Mouse (Mus musculus): ENCODE measurements around the gene Med24.

Gene Med24

DNA sequence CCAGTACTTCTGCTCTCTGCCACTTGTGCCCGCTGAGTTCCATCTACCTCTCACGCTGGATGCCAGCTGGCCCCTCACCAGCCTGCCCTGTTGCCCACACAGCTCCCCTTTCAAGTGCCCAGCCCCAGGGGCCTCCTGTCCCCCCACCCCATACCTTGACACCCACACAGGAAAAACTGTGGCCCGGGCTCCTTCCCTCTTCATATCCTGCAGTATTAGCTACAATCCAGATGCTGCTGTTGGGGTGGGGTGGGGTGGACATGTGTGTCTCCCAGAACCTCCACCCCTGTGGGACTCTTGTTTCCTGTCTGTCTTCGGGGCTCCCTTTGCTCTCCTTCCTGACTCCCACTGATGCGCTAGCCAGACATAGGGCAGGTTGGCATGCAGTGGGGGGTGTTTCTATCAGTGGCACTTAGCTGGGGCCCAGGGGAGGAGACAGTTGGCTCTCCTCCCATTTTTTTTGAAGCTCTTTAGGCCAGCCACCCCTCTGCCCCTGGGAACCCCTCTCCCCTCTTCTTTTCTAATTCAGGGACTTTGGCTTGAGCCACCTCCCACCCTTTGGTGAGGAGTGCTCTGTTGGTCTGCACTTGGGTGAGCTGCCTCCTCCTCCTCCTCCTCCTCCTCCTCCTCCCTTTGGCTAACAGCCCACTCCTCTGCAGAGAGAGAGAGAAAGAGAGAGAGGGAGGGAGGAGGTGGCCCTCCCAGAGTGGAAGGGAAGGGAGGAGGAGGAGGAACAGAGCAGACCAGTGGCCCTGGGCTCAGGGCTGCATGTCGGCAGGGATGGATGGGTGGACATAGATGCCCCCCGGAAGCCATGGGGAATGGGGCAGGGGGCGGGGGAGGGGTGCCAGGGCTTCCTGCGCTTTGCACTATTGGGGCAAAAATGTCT, 36.4 kb upstream of the Med24 start:
- peak; percentile 66 for DNase-seq

DNA sequence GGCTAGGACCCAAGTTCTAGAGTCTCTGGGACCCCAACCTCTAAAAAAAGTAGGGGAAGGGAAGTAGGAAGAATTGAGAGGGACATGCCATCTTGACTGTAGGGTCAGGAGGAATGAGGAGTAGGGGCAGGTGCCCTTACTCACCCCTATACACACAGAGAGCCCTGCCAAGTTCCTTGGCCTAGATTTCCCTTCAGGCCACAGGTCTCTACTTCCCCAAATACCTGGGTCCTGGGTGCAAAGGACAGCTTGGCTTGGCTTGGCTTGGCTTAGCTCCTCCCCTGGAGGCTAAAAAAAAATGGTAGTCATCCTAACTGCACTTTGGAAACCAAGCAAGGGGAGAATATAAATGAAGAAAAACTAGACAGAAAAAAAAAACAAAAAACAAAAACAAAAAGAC, 35.5 kb upstream of the Med24 start:
- no peak for DNase-seq

DNA sequence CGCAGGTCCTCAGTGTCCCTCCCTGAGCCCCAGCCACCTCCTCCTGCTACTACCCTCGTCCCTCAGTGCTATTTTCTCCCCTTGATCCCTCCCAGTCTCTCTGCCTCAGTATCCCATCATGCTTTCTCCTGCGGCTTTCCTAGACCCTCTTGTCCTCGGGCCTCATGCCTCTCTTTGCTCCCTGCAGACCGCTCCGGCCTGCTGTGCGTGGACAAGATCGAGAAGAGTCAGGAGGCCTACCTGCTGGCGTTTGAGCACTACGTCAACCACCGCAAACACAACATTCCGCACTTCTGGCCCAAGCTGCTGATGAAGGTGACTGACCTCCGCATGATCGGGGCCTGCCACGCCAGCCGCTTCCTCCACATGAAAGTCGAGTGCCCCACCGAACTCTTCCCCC, 34.9 kb upstream of the Med24 start:
- no peak for DNase-seq

DNA sequence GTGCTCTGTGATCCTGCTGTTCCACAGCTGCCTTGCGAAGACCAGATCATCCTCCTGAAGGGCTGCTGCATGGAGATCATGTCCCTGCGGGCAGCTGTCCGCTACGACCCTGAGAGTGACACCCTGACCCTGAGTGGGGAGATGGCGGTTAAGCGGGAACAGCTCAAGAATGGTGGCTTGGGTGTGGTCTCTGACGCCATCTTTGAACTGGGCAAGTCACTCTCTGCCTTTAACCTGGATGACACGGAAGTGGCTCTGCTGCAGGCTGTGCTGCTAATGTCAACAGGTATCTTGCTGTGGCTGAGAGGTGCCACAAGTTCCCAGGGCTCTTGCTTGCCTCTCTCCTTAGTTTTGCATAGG, 34.2 kb upstream of the Med24 start:
- DNase-seq, result no peak

DNA sequence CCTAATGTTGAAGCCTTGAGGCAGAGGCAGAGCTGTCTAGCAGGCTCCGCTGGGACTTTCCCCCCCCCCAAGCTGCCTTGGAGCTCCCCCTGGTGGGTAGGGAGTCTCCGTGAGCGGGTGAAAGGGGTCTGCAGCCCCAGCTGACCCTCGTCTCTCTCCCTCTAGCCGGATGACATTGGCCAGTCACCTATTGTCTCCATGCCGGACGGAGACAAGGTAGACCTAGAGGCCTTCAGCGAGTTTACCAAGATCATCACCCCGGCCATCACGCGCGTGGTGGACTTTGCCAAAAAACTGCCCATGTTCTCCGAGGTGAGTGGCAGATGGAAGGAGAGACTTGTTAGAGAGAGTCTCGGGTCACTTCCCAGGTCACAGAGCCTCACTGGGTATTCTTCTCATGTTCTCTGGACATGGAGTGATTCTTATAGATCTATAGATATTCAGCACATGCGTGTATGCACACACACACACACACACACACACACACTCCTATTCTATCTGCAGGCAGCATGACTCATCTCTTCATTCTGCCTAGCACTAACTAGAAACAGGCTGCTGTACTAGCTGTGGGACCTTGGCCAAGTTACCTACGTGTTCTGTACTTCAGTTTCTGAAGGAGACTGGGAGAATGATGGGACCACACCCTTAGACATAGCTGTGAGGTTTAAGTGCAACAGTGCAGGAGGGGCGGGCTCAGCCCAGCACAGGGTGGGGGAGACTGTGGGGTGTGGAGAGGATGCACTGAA, 33.7 kb upstream of the Med24 start:
- DNase-seq, result no peak

DNA sequence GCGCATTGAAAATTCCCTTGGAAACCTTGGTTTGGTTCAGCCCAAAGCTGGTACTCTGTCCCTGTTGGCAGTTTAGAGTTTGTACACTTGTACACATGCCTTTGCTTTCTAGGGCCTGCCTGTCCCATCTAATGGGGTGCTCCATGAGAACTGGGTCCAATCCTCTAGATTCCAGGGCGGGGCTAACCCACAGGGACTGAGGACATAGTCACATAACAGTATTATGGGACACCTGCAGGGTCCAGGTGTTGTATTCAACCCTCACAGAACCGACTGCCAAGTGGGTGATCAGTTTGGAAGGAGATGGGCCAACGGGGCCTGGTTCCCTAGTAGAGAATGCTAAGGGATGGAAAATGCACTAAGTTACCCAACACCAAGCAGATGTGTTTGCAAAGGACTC, 32.7 kb upstream of the Med24 start:
- DNase-seq, result no peak

DNA sequence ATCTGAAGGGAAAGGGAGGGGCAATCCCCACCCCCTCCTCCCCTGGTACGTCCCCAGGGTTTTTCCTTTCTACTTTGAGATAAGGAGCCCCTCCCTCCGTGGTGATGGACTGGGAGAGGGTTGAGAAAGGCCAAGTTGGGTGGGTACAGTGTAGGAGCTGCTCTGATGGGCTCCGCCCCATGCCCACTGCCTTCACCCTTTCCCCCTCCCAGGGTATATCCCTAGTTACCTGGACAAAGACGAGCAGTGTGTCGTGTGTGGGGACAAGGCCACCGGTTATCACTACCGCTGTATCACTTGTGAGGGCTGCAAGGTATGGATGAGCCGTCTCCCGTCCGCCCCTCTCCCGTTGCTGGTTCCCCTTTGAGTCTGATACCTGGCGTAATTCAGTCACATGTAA, 27.5 kb upstream of the Med24 start:
- DNase-seq, result peak; percentile 60

DNA sequence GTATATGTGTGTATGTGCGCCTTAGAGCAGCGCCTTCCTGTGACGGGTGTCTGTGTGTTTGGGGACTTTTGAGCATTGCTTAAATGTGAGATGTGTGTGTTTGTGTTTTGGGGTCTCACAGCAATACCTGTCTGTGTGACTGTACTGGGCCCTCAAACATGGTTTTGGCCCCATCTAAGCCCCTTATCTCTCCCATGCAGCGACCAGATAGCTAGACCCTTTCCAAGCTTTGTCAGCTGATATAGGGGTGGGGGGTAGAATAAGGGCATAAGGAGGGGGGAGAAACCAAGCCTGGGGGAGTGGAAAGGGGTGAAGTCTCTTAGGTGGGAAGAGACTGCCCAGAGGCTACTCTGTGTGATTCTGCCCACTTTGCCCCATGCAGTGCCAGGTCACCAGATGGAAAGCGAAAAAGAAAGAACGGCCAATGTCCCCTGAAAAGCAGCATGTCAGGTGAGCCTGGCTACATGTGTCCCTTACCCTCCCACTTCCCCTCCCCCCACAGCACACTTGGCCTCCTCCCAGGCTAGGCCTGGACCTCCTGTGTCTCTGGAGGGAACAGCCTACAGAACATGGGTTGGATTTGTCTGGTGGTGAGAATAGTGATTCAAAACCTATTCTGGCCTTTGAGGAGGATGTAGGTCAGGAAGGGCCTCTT, 26.6 kb upstream of the Med24 start:
- peak; percentile 72 for DNase-seq

DNA sequence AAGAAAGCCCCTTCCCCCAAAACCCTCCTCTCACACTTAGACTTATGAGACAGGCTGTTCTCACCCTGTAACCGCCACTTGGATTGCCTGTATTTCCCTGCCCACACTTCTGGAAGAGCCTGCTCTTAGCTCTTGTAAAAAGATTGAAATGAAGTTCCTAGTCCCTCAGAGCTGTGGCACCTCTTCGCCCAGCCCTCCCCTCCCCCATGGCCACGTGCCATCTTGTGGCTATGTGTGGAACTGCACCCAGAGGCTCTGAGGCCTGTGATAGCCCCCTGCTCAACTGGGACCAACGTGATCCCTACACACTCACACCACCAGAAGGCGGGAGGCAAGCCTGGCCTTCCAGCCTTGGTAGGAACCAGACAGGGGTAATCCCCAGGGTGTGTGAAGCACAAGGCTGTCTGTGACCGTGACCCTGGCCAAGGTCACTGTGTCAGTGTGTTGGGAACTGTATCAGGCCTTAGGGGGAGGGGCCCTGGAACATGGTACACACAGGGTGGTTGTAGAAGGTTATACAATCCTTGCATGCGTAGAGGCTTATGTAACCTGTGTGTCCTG, 25.5 kb upstream of the Med24 start:
- DNase-seq, result peak; percentile 79

DNA sequence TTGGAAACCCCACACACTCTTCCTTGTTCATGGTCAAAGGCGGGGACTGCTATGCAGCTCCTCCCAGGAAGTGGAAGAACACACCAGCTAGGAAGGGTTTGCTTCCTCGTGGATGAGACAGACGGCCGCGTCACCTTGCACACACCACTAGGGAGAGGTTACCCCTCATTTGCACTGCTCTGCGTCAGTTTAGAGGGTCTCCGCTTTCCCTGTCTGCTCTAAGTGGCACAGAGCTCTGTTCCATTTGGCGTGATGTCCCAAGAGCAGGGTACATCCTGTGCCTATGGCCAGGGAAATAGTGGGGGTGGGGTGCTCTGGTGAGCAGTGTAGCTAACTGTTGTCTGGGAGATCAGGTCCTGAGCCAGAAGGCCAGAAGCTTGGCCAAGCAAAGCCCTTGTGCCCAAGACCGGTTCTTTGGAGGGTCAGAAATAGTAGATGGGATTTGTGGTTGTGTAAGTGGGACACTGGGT, 25.0 kb upstream of the Med24 start:
- peak; percentile 69 for DNase-seq

DNA sequence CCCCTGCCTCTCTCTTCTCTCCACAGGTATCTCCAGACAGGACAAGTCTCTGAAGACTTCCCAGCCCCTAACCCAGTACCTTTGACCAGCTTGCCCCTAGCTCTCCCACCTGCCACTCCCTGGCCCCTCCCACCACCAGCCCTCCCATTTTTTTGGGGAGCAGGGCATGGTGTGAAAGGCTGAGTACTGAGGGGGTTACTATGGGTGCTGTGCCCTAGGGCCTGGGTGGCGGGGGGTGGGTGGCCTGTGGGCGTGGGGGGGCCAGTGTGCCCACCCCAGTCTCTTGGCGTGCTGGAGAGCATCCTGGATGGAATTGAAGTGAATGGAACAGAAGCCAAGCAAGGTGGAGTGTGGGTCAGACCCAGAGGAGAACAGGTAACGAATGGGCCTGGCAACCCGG, 24.0 kb upstream of the Med24 start:
- DNase-seq, result peak; percentile 57

DNA sequence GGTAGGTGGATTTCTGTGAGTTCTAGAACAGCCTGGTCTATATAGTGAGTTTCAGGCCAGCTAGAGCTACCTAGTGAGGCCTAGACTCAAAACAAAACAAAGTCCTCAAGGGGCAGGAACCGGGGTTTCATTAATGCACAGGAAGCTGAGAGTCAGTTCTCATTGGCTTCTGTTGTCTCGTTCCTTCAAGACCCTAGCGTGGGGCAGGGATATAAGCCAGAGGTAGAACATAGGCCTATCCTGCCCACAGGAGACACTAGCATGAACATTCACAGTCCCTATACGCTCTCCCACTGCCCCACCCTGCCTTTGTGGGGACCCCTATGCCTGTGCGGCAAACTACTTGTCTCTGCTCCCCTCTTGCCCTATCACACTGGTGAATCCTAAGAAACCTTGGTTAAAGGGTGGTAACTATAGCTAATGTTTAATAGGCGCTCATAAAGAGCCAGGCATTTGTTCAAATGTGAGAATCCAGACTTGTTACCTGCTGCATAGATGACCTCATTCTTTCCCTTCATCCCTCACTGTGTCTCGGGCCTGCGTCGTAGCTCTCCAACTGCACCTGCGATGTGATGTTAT, 23.4 kb upstream of the Med24 start:
- no peak for DNase-seq

DNA sequence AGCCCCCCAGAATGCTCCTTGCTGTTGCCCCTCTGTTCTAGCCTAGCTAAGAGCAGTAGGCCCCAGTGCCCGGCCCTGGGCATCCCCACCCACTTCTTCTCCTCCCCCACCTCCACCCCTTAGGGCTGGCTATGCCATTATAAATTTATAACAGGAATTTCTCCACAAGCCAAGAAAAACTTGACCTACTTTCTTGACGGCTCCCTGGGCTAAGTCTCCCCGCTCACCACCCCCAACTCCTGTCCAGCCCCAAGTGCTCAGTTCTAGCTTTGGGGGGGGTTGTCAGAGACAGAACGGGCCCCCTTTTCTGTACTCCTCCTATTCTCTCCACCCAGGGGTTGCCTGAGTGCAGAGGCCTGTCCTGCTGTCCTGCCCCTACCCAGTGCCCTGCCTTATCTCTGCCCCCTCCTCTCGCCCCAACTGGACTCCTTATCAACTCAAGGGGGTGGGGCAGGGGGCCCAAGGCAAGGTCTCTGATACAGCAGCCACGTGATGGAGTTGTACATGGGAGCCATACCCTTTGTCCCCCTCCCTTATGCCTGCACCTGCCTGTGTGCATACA, 22.1 kb upstream of the Med24 start:
- peak; percentile 75 for DNase-seq

DNA sequence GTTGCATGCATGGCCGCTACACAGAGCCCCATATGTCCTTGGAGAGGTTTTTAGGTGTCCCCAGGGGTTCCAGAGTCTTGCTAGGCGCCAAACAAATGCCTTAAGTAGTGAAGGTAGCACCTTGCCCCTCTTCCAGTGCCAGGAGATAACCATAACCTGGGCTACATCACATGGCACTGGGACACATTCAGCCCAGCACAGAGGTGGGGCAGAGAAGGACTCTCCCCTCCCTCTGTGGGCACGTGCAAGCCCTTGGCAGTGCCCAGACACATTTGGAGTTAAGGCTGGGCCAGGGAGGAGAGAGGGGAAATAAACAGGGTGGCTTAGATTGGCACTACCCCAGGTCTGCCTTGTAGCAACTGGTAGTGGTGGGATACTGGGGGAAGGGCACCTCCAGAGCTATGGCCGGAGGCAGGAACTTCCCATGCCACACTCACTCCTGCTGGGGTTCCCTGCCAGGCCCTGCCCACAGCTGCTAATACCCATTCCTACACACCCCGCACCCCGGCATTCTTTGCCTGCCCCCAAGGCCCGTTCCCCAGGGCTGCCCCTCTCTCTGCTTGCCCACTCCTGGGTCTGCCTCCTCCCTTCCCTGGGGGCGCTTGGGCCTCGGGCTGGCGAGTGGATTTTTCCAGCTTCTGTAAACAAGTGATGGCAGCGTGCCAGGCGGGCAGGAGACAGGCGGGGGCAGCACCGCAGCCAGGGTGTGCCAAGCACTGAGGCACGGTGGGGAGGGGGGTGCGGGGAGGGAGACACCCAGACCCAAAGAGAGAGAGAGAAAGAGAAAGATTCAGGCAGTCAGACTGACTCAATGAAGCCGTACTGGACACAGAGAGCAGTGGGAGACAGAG, 21.3 kb upstream of the Med24 start:
- peak; percentile 87 for DNase-seq

DNA sequence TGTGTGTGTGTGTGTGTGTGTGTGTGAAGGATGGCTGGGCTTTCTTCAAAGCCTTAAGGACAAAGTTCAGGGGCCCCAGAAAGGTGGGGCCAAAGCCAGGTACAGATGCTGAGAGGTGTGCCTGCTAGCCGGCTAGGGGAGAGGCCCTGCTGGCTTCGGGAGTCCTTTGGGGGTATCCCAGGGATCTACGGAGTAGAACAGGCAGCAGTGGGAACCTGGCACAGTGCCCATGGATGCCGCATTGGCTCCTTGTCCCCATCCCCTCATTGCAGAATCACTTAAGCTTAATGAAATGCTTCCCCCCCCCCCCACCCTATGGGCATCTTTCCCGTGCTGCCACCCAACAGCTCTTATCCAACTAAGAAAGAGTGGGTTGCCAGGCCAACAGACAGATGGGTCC, 20.5 kb upstream of the Med24 start:
- peak; percentile 76 for DNase-seq

DNA sequence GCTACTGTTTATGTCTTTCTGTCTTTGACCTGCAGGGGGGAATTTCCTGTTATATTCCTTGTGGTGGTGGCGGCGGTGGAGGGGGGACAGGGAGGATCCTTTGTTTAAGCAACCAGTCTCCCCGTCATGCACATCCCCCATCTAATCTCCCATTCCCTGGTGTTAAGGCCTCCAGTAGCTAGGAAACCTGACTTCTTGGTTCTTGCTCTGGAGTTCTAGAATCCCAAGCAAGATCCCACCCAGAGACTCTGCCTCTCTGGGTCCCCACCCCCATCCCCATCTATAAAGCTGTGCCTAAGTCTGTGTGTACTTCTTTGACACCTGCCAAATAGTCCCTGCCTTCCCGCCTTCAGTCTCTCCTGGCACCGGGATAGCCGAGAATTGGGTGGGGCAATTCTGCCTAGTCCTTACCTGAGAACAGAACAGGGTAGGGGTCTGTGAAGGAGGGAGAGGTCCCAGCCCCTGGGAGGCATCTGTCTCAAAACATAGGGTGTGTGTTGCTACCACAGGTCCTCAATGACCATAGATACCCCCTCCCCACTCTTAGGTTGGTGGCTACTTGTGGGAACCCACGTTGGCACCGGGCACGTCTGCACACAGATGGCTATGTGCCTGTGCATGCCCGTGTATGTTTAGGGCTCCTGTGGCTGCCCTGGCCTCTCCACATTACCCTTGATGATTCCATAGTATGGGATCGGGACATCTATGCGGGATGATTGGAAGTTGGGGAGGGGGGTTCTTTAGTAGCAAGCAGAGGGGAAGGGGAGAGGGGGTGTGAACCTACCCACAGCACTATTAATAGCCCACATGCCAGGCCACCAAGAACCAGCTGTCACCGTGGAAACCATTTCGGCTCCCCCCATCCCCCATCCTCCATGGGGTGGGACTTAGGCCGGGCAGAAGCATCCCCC, 19.5 kb upstream of the Med24 start:
- DNase-seq, result peak; percentile 78

DNA sequence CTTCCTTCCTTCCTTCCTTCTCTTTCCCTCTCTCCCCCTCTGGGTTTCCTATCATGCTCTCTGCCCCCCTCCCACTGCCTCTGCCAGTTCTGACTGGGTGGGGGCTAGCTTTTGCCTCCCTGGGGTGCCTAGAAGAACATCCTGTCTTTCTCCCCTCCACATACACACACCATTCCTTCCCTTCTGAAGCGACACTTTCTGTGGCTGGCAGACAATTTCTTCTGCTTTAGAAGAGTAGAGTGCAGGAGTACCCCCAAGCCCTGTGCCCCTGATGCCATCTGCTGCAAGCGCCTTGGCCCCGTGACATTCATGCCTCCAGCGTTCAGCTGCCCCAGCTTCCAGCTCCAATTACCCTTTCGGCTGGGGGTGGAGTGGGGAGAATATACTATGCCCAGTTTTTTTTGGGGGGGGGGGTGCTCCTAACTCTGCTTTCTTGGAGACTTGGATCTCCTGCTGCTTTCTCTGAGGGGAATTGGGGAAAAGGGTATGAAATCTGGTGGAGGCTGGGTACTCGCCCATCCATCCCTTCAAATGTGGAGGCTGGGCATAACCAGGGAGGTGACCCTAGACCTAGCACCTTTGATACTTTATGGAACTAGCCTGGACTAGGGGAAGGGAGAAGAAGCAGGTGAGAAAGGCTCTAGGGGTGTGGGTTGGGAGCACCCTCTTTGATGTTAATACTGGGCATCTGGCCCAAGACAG, 18.7 kb upstream of the Med24 start:
- peak; percentile 81 for DNase-seq

DNA sequence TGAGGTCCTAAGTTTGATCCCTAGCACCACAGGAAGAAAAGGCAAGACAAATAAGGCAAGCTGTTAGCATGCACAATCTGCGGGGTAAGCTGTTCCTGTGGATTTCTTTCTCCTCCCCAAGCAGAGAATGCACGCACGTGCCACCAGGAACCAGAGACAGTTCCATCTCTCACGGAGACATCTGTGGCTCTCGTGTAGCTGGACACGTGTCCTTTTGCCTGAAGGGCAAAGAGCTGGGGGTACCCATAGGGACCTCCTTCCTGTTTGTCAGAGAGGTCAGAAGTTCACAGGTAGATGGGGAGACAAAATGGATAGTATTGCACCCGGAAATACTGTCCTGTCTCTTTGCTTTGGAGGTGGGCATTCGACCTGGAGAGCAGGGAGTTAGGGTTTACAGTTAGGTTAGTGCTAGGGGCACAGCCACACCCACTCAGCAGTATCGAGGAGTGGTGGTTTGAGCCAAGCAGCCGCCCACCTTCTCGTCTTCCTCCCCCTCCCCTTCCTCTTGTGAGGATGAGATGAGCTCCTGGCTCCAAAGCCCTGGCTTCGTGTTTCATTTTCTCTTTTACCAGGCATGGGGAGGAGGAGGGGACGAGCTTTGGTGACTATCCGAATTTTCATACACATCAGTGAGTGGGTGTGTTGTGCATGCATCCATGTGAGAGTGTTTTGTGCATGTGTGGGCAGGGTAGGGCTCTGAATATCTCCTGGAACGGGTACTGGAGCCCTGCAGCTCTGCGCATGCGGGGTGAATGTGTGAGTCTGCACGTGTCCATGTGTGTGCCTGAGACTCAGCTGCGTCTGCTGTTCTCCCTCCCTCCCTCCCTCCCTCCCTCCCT, 17.8 kb upstream of the Med24 start:
- peak; percentile 97 for DNase-seq

Measured in cerebellum, adult 9-11 months (tissue).